Mouse (Mus musculus) retina, postnatal 7 days (tissue): ENCODE data around the gene Rft1.
A peak's percentile ranks its signal among the peaks of the same experiment; 100 is the strongest.

Experiments used
- DNase-seq: peaks from one replicate; pipeline ENCODE4 v3.0.0-alpha.2; 2012; ENCODE audit warnings: low read depth, low spot score

Gene Rft1

GRCm38 (mm10) chr14:30653943-30654659, at the start of gene Rft1:
Rft1 (plus strand) TSS chr14:30654360.
- DNase-seq: peak; percentile 92

- DNase-seq: no peak
Observed at GRCm38 (mm10) chr14:30606817-30607216, 47.3 kb upstream of the Rft1 start.

GRCm38 (mm10) chr14:30607696-30608095, 46.5 kb upstream of the Rft1 start:
- DNase-seq: no peak

GRCm38 (mm10) chr14:30608176-30608575, 46.0 kb upstream of the Rft1 start:
- no peak for DNase-seq

- no peak for DNase-seq
Observed at GRCm38 (mm10) chr14:30609499-30609898, 44.7 kb upstream of the Rft1 start.

- no peak for DNase-seq
Observed at GRCm38 (mm10) chr14:30610304-30610703, 43.9 kb upstream of the Rft1 start.

- no peak for DNase-seq
Observed at GRCm38 (mm10) chr14:30610940-30611339, 43.2 kb upstream of the Rft1 start.

GRCm38 (mm10) chr14:30612523-30612922, 41.6 kb upstream of the Rft1 start:
- DNase-seq: no peak

- DNase-seq: no peak
Observed at GRCm38 (mm10) chr14:30612962-30613715, 41.0 kb upstream of the Rft1 start.

GRCm38 (mm10) chr14:30616751-30617150, 37.4 kb upstream of the Rft1 start:
- DNase-seq: no peak

GRCm38 (mm10) chr14:30618746-30619275, 35.3 kb upstream of the Rft1 start:
- DNase-seq: no peak

GRCm38 (mm10) chr14:30619982-30620578, 34.1 kb upstream of the Rft1 start:
- no peak for DNase-seq

- no peak for DNase-seq
Observed at GRCm38 (mm10) chr14:30622130-30622529, 32.0 kb upstream of the Rft1 start.

GRCm38 (mm10) chr14:30622556-30622955, 31.6 kb upstream of the Rft1 start:
- DNase-seq: no peak

- DNase-seq: no peak
Observed at GRCm38 (mm10) chr14:30624277-30624721, 29.9 kb upstream of the Rft1 start.

GRCm38 (mm10) chr14:30625131-30625807, 28.9 kb upstream of the Rft1 start:
- no peak for DNase-seq

- peak; percentile 53 for DNase-seq
Observed at GRCm38 (mm10) chr14:30625856-30626726, 28.1 kb upstream of the Rft1 start, which contains the start of gene Prkcd. Prkcd (minus strand) TSS chr14:30626210.

GRCm38 (mm10) chr14:30626756-30627742, 27.1 kb upstream of the Rft1 start:
- no peak for DNase-seq

GRCm38 (mm10) chr14:30628235-30628634, 25.9 kb upstream of the Rft1 start:
- DNase-seq: no peak
